Mouse (Mus musculus) forebrain, embryonic 10.5 days (tissue): Measurements from ENCODE around the gene D1Ertd622e. TPM values are rescaled to one million over a fixed set of nuclear protein-coding genes. Genes with fewer than 3 reads are reported as not detected.

Experiments used
- DNase-seq: peaks from one replicate; pipeline ENCODE4 v3.0.0-alpha.2; 2017; ENCODE audit warnings: low spot score; ENCODE audit errors: extremely low spot score
- H3K27ac ChIP-seq: fragments of 300-500 bp; sonication (generic); 2 replicates; pipeline ENCODE4 v1.5.1; 2016; ENCODE audit warnings: mild to moderate bottlenecking
- H3K27me3 ChIP-seq: fragments of 300-500 bp; sonication (generic); 2 replicates; pipeline ENCODE4 v1.6.1; 2016; ENCODE audit warnings: mild to moderate bottlenecking; ENCODE audit not compliant: poor library complexity, severe bottlenecking
- H3K36me3 ChIP-seq: fragments of 300-500 bp; sonication (generic); replicated peaks from 2 replicates; pipeline ENCODE4 v1.6.1; 2016; ENCODE audit warnings: mild to moderate bottlenecking, moderate library complexity
- H3K4me1 ChIP-seq: fragments of 300-500 bp; sonication (generic); 2 replicates; pipeline ENCODE4 v1.6.1; 2016
- H3K4me3 ChIP-seq: fragments of 300-500 bp; sonication (generic); 2 replicates; pipeline ENCODE4 v1.5.1; 2016; ENCODE audit warnings: mild to moderate bottlenecking, moderate library complexity
- H3K9me3 ChIP-seq: fragments of 300-500 bp; sonication (generic); 2 replicates; pipeline ENCODE4 v1.6.1; 2016; ENCODE audit warnings: mild to moderate bottlenecking, moderate library complexity
- WGBS: fragments of 180-500 bp; shearing (Covaris S2); methylation state at CpG from one replicate; pipeline ENCODE4 v1.1.7; 2016; 5-methylcytosine and 5-hydroxymethylcytosine counted together
- polyA plus RNA-seq: library from polyadenylated mRNA; unstranded; fragments of >200 nt; fragmentation: Nextera tagmentation; extraction: Ambion mirVana; gene quantifications from 2 replicates; pipeline ENCODE4 v1.2.1, GENCODE M21; 2016

The D1Ertd622e gene
- polyA plus RNA-seq, 1 experiment from 2014 or later = 28.3 TPM

GRCm38 (mm10) chr1:97628859-97629258 lies 33.0 kb downstream of the D1Ertd622e start:
- H3K27me3 ChIP-seq = no peaks in the 10 kb centered on the region
- H3K36me3 ChIP-seq = no peaks in the 10 kb centered on the region
- peaks cover 42% of the 10 kb centered on the region for H3K4me1 ChIP-seq
- H3K4me3 ChIP-seq = no peak overlapping the region
- DNase-seq = no peak
- H3K27ac ChIP-seq = peak overlapping the region; percentile 20; the same call in 1 of the 2 replicates
- H3K9me3 ChIP-seq = no peaks in the 10 kb centered on the region
- WGBS = 93% methylated on average over 7 of the region's 7 CpGs

- Histone ChIP-seq H3K27me3 (no peaks in the 10 kb centered on the region), H3K4me1 (peaks cover 51% of the 10 kb centered on the region), H3K36me3 (no peaks in the 10 kb centered on the region), H3K4me3 (no peak overlapping the region), H3K27ac (no peak overlapping the region), H3K9me3 (no peaks in the 10 kb centered on the region)
- WGBS = 85% methylated on average over 8 of the region's 8 CpGs
- no peak for DNase-seq
Observed at GRCm38 (mm10) chr1:97628016-97628415, 33.9 kb downstream of the D1Ertd622e start.

- Histone ChIP-seq H3K4me1 (peaks cover 61% of the 10 kb centered on the region), H3K27me3 (no peaks in the 10 kb centered on the region), H3K36me3 (no peaks in the 10 kb centered on the region), H3K27ac (peak overlapping the region; percentile 68; the same call in 1 of the 2 replicates), H3K9me3 (no peaks in the 10 kb centered on the region), H3K4me3 (no peak overlapping the region)
- WGBS = 74% methylated on average over 6 of the region's 6 CpGs
- no peak for DNase-seq
Observed at GRCm38 (mm10) chr1:97625427-97625826, 36.4 kb downstream of the D1Ertd622e start.

GRCm38 (mm10) chr1:97624386-97624785 lies 37.5 kb downstream of the D1Ertd622e start:
- 72% methylated on average over 2 of the region's 2 CpGs for WGBS
- H3K36me3 ChIP-seq = no peaks in the 10 kb centered on the region
- peak overlapping the region; percentile 60; the same call in 1 of the 2 replicates for H3K27ac ChIP-seq
- H3K27me3 ChIP-seq = no peaks in the 10 kb centered on the region
- H3K4me1 ChIP-seq = peaks cover 62% of the 10 kb centered on the region
- DNase-seq = no peak
- no peaks in the 10 kb centered on the region for H3K9me3 ChIP-seq
- no peak overlapping the region for H3K4me3 ChIP-seq

GRCm38 (mm10) chr1:97623214-97623856 lies 38.5 kb downstream of the D1Ertd622e start:
- H3K27ac ChIP-seq = peak overlapping the region; percentile 65; the same call in 1 of the 2 replicates

GRCm38 (mm10) chr1:97622574-97623208 lies 39.2 kb downstream of the D1Ertd622e start:
- WGBS = 18% methylated on average over 5 of the region's 5 CpGs
- Histone ChIP-seq H3K36me3 (no peaks in the 10 kb centered on the region), H3K4me3 (0 out of 2 replicates have a peak overlapping the region, but pooled peaks have one; percentile 5), H3K9me3 (no peaks in the 10 kb centered on the region), H3K27ac (peak overlapping the region; percentile 65), H3K27me3 (no peaks in the 10 kb centered on the region), H3K4me1 (peaks cover 56% of the 10 kb centered on the region)
- no peak for DNase-seq

More at GRCm38 (mm10) chr1:97623214-97623856, 38.5 kb downstream of the D1Ertd622e start:
- no peaks in the 10 kb centered on the region for H3K27me3 ChIP-seq
- peaks cover 59% of the 10 kb centered on the region for H3K4me1 ChIP-seq
- WGBS = 33% methylated on average over 1 of the region's 1 CpGs
- no peaks in the 10 kb centered on the region for H3K9me3 ChIP-seq
- H3K36me3 ChIP-seq = no peaks in the 10 kb centered on the region
- DNase-seq = no peak
- H3K4me3 ChIP-seq = no peak overlapping the region

GRCm38 (mm10) chr1:97619621-97620320 lies 42.1 kb downstream of the D1Ertd622e start:
- WGBS = 81% methylated on average over 8 of the region's 8 CpGs
- H3K4me1 ChIP-seq = peaks cover 56% of the 10 kb centered on the region
- 0 out of 2 replicates have a peak overlapping the region, but pooled peaks have one; percentile 53 for H3K27ac ChIP-seq
- no peaks in the 10 kb centered on the region for H3K9me3 ChIP-seq
- H3K27me3 ChIP-seq = no peaks in the 10 kb centered on the region
- no peak for DNase-seq
- no peaks in the 10 kb centered on the region for H3K36me3 ChIP-seq
- no peak overlapping the region for H3K4me3 ChIP-seq

GRCm38 (mm10) chr1:97615525-97615924 lies 46.3 kb downstream of the D1Ertd622e start:
- DNase-seq = no peak
- Histone ChIP-seq H3K9me3 (no peaks in the 10 kb centered on the region), H3K27me3 (no peaks in the 10 kb centered on the region), H3K4me3 (no peak overlapping the region), H3K27ac (no peak overlapping the region), H3K36me3 (no peaks in the 10 kb centered on the region), H3K4me1 (peaks cover 22% of the 10 kb centered on the region)
- 88% methylated on average over 1 of the region's 1 CpGs for WGBS

GRCm38 (mm10) chr1:97614531-97615462 lies 47.1 kb downstream of the D1Ertd622e start:
- no peaks in the 10 kb centered on the region for H3K36me3 ChIP-seq
- no peak overlapping the region for H3K4me3 ChIP-seq
- H3K27me3 ChIP-seq = no peaks in the 10 kb centered on the region
- H3K9me3 ChIP-seq = no peaks in the 10 kb centered on the region
- WGBS = 88% methylated on average over 11 of the region's 11 CpGs
- H3K27ac ChIP-seq = no peak overlapping the region
- DNase-seq = no peak
- H3K4me1 ChIP-seq = peaks cover 15% of the 10 kb centered on the region

GRCm38 (mm10) chr1:97611747-97612146 lies 50.1 kb downstream of the D1Ertd622e start:
- no peak overlapping the region for H3K27ac ChIP-seq
- 58% methylated on average over 2 of the region's 2 CpGs for WGBS
- no peaks in the 10 kb centered on the region for H3K9me3 ChIP-seq
- peaks cover 4% of the 10 kb centered on the region for H3K4me1 ChIP-seq
- H3K27me3 ChIP-seq = no peaks in the 10 kb centered on the region
- H3K4me3 ChIP-seq = no peak overlapping the region
- DNase-seq = no peak
- no peaks in the 10 kb centered on the region for H3K36me3 ChIP-seq

GRCm38 (mm10) chr1:97603361-97603760 lies 58.5 kb downstream of the D1Ertd622e start:
- Histone ChIP-seq H3K4me3 (no peak overlapping the region), H3K4me1 (no peaks in the 10 kb centered on the region), H3K27me3 (no peaks in the 10 kb centered on the region), H3K27ac (no peak overlapping the region), H3K9me3 (no peaks in the 10 kb centered on the region), H3K36me3 (no peaks in the 10 kb centered on the region)
- WGBS = 79% methylated on average over 1 of the region's 1 CpGs
- DNase-seq = no peak

GRCm38 (mm10) chr1:97600371-97600770 lies 61.5 kb downstream of the D1Ertd622e start:
- Histone ChIP-seq H3K27ac (no peak overlapping the region), H3K4me1 (no peaks in the 10 kb centered on the region), H3K9me3 (no peaks in the 10 kb centered on the region), H3K36me3 (no peaks in the 10 kb centered on the region), H3K27me3 (no peaks in the 10 kb centered on the region), H3K4me3 (no peak overlapping the region)
- 89% methylated on average over 2 of the region's 2 CpGs for WGBS
- no peak for DNase-seq
